Mouse (Mus musculus): ENCODE results near the gene Gadd45g. TPM values are rescaled to one million over a fixed set of nuclear protein-coding genes. Genes with fewer than 3 reads are reported as not detected.

Gene Gadd45g
- total RNA-seq, 2 experiments from 2014 or later, result 8.5 to 33.5 TPM

GRCm38 (mm10) chr13:51853301-51854243, 7.1 kb downstream of the Gadd45g start:
- DNase-seq, result no peak

GRCm38 (mm10) chr13:51855584-51855983, 9.1 kb downstream of the Gadd45g start:
- DNase-seq, result no peak

- DNase-seq, result no peak
Measured at GRCm38 (mm10) chr13:51857156-51857555, 10.7 kb downstream of the Gadd45g start.

- no peak for DNase-seq
Measured at GRCm38 (mm10) chr13:51858475-51858874, 12.0 kb downstream of the Gadd45g start.

GRCm38 (mm10) chr13:51859174-51859573, 12.7 kb downstream of the Gadd45g start:
- DNase-seq, result no peak

GRCm38 (mm10) chr13:51859798-51860197, 13.3 kb downstream of the Gadd45g start:
- no peak for DNase-seq

- DNase-seq, result no peak
Measured at GRCm38 (mm10) chr13:51862750-51863149, 16.3 kb downstream of the Gadd45g start.

GRCm38 (mm10) chr13:51866151-51866659, 19.7 kb downstream of the Gadd45g start:
- DNase-seq, result no peak

- peak; percentile 36 for DNase-seq
Measured at GRCm38 (mm10) chr13:51868491-51869128, 22.1 kb downstream of the Gadd45g start.

GRCm38 (mm10) chr13:51869129-51869491, 22.6 kb downstream of the Gadd45g start:
- no peak for DNase-seq

- no peak for DNase-seq
Measured at GRCm38 (mm10) chr13:51871148-51871547, 24.7 kb downstream of the Gadd45g start.

GRCm38 (mm10) chr13:51872252-51872962, 25.9 kb downstream of the Gadd45g start:
- DNase-seq, result no peak

- no peak for DNase-seq
Measured at GRCm38 (mm10) chr13:51872963-51873514, 26.6 kb downstream of the Gadd45g start.

GRCm38 (mm10) chr13:51873786-51874185, 27.3 kb downstream of the Gadd45g start:
- no peak for DNase-seq

- no peak for DNase-seq
Measured at GRCm38 (mm10) chr13:51876131-51876530, 29.7 kb downstream of the Gadd45g start.

GRCm38 (mm10) chr13:51878806-51879205, 32.3 kb downstream of the Gadd45g start:
- peak; percentile 2 for DNase-seq

GRCm38 (mm10) chr13:51879571-51879970, 33.1 kb downstream of the Gadd45g start:
- no peak for DNase-seq

GRCm38 (mm10) chr13:51880019-51880418, 33.5 kb downstream of the Gadd45g start:
- peak; percentile 3 for DNase-seq

- no peak for DNase-seq
Measured at GRCm38 (mm10) chr13:51881271-51882128, 35.0 kb downstream of the Gadd45g start.

- no peak for DNase-seq
Measured at GRCm38 (mm10) chr13:51882218-51882617, 35.7 kb downstream of the Gadd45g start.

- DNase-seq, result no peak
Measured at GRCm38 (mm10) chr13:51884250-51884649, 37.8 kb downstream of the Gadd45g start.

All from gastrocnemius, postnatal 10 days (tissue).